Mouse (Mus musculus) gastrocnemius, adult 8-10 months (tissue): ENCODE results near the gene Wnt3a. TPM values are rescaled to one million over a fixed set of nuclear protein-coding genes. Genes with fewer than 3 reads are reported as not detected.
"Not testable (repeated sequence)": the region's sequence is repeated elsewhere in the genome, so short reads cannot be mapped to it uniquely, and the experiment has no call there.

Source experiments
- DNase-seq, 2 experiments: peaks; one replicate each; pipeline ENCODE4 v3.0.0; 2022; ENCODE audit warnings: low spot score in 2 of 2
- total RNA-seq, 4 experiments: library from RNA; stranded (reverse); gene quantifications; 2 replicates each; pipeline ENCODE4 v1.2.4; 2022

The Wnt3a gene
- total RNA-seq, 4 experiments from 2014 or later, result not detected

DNA sequence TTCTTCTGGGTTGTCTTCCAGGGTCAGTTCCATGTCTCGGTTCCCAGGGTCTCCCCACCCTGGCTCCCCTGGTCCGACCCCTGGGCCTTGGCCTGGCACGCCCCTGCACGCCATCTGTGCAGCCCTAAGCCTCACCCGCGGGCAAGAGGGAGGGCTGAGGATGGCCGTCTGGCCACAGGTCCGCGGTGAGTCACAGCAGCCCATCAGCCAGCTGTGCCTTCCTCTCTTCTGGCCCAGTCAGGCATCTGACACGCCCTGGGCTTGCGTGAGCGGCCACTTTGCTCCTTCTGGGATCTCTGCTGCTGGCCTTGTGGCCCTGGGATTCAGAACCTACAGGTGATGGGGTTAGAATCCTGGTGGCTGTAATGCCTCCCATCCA lies 17.6 kb upstream of the Wnt3a start:
- peak in 1 of 2 experiments; percentile 36 for DNase-seq

DNA sequence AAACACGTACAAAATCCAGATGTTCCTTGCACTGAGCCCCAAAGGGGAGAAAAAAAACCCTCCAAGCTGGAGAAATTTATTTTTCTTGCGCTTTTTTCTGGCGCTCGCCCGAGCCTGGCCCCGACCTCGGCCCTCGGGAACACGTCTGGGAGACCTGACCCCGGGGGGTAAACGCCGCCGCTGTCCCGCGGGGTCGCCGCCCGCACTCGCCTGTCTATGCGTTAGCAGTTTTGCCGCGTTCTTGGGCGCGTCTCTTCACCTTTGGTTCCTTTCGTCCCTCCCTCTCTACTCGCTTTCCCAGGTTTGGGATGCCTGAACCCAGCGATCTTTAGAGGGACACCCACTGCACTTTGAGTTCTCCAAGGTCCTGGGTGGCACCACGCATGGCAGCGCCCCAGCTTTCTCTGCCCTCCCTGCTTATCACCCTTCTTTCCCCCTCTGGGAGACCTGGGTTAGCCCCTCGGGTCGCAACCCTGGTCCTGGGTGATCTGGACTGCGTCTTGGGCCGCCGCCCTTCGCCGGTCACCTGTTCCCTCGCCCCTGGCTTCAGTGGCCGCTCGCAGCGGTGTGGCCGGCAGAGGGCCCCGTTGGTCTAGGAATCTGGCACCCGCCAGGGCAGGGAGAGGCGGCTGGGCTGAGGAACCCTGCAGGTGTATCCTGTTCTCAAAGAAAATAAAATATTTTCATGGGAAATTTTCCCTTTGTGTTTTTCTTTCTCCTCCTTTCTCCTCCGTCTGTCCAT lies 17.0 kb upstream of the Wnt3a start:
- DNase-seq, result peak; percentile 78 to 85

DNA sequence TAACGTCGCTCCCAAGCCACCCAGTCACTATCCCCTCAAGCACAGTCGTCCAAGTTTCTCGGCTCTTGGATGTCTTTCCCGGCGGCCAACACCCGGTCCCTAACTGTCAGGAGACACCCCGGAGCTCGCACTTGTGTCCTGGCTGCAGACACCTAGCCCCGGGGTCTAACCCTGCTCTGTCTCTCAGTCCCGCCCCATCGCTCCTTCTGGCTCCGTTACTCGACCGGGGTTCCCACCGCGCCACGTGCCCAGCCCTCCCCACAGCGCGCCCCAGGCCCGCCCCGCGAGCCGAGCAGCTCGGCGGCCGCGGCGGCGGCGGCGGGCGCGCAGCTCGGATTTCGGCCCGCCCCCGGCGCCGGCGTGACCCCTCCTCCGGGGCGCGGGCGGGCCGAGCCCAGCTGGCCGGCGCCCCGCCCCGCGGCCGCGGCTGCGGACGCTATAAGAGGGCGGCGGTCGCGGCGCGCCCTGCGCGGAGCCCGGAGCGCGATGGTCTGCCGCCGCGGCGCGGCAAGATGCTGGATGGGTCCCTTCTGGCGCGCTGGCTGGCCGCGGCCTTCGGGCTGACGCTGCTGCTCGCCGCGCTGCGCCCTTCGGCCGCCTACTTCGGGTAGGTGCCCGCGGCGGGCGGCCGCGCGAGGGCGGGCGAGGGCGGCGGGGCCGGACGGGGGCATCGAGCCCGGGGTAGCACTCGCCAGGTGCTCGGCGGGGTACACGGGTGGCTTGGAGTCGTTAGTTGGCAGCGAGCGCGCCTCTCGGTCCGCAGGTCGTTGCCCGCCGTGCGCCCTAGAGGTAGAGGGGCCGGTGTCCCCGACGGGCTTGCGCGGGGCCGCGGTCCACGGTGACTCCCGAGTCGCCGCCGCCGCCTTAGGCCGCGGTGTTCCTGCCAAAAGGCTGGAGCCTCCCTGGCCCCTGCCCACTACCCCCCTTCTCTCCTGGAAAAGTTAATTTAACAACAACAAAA lies 16.2 kb upstream of the Wnt3a start, which contains the start of gene Wnt9a:
Gene Wnt9a, plus strand, starts transcription at position 468 of the 961 bp plus-strand sequence.
- peak; percentile 53 to 70 for DNase-seq

DNA sequence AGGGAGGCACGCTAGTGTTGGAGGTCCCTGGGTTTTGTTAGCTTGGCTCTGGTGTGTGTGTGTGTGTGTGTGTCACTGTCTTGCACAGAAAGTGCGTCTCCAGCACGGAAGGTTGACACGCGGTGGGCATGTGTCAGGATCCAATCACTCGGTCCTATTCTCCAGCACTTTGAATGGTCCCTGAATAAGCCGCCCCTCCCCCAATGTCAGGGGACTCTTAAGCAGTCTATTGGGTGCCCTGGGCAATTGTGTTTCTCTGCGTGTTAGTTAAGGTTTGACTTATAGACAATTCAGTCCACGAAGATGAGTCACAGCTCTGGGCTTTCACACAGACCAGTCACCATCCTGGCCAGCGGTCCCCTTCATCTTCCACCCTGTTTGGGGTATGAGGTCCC lies 15.3 kb upstream of the Wnt3a start:
- no peak for DNase-seq

DNA sequence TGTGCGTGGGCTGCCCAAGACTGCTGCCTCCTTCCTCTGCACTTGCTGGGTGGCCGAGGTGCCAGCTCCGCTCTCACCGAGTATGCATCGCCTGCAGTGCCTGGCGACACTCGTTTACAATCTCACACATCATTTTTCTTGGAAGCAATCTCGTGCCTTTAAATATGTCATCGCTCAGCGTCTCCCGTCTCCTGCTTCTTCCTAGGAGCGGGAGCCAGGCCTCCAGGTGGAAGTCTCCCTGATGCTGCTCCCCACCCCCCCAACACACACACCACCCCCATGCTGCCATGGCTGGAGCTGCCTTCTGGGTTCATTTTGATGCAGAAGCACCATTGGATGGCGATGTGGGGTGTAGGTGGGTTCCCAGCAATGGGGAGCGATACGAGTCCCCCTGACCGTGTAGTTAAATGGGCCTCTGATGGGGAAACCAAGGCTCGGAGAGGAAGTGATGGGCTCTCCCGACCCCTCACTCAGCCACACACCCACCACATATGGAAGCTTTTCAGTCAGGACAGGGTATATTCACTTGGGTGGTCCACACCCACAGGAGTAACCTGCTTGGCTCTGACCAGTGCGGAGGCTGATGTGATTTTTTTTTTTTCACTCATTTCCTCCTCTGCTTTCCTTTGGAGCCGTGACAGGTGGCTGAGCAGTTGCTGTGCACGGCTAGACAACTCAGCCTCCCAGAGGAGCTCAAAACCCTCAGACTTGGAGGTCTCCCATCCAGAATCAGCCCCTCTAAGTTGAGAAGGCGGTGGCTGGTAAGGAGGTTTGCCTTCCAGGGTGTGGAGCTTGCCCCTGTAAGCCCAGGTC lies 14.7 kb upstream of the Wnt3a start:
- DNase-seq, result no peak

DNA sequence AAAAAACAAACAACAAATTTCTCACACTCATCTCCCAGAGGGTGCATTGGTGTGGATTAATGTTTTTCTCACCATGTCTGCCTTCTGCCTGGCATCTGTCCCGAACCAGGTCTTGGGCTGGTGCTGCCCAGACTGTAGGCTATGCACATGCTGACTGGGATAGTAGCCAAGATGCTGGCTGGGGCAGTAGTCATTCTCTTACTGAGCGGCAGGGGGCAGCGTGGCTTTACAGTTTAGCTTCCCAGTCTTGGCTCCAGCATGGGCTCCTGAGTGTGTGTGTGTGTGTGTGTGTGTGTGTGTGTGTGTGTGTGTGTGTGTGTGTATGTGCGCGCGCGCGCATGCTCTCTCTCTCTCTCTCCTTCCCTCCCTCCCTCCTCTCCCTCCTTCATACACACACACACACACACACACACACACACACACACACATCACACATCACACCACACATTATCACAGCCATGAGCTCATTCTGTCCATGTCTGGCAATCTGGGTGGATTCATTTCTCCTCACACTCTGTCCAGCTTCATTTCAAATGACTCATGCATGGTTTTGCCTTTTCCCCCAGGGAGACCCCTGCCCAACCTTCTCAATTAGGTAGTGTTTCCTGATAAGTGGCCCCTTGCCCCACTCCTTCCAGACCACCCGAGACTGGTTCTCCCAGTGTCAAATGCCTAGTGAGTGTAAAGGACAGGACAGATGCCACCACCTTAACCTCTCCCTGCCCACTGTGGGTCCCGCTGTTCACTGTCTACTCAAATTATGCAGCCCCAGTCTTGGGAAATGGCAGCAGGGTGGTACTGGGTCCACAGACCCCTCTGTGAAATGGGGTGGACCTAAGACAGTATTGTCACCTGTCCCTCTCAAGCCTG lies 12.4 kb upstream of the Wnt3a start:
- peak; percentile 85 to 86 for DNase-seq

DNA sequence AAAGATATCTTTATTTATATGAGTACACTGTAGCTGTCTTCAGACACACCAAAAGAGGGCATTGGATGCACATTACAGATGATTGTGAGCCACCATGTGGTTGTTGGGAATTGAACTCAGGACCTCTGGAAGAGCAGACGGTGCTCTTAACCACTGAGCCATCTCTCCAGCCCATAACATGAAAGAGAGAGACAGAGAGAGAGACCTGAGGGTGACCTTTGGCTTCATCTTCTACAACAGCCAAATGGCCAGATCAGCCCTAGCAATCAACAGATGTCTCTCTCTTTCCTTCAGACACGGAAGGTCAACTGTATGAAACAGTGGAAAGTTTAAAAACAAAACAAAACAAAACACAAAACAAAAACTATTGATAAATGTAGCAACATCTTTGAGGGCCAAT lies 10.5 kb upstream of the Wnt3a start:
- DNase-seq, result not testable (repeated sequence)

DNA sequence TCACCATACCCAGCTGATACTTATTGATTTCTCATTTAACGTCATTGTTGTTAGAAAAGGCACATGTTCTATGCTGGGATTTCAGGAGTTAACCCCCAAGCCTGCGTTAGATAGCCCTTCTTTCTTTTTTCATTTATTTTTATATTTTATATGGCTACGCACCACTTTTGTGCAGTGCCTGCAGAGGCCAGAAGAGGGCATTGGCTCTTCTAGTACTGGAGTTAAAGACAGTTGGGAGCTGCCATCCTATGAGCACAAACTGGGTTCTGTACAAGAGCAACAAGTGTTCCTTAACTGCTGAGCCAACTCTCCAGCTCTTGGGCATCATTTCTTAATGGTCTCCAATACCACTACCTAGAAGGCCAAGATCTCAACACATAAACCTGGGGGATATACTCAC lies 9.6 kb upstream of the Wnt3a start:
- no peak for DNase-seq

DNA sequence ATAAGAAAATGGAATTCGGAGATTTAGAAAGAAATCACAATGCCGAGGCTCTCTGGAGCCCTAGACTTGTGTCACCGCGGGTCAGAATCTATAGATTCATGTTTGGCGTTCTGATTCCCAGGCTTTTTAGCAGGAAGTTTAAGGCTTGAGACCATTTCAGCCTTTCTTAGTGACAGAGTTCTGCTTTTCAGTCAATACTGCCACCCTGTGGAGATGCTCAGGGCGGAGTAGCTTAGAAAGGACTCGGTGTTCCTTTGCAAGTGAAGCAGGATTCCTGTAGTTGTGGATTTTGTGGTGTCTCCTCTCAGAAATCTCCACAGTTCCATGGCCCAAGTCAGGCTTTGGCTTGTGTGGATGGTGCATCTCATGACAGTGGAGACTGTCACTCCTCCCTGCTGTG lies 7.4 kb upstream of the Wnt3a start:
- no peak for DNase-seq

DNA sequence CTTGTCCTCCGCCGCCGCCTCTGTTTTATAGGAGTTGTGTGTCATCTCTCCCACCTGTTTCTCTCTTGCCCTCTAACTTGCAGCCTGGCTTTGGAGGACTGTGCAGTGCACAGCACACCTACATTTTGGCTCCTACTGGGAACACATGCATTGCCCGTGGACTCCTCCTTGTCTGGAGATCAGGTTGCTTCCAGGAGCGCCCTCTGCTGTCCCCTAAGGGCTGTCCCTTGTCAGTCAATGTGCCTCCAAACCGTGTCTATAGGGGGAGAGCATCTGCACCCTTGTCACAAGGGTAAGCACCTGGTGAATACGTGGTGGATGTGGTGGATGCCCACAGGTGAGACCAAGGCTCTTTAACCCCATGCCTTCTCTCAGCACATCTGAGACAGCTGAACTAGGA lies 3.1 kb upstream of the Wnt3a start:
- DNase-seq, result peak in 1 of 2 experiments; percentile 36

DNA sequence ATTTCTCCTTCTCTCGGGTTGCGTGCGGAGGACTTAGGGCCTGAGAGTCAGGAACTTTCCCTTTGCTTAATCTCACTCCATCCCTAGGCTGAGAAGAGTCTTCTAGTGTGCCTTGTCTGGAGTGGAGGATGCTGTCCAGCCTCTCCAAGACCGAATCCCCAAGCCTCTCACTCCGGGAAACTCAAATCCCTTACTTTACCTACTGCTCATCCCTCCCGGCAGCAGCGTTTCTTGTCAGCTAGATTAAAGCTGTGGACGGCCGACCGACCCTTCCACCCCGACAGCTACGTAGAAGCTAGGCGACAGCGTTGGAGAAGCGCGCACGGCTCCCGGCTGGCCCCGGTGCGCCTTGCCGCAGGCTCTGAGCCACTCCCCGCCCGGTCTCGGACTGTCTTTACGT lies 846 bp downstream of the Wnt3a start:
- no peak for DNase-seq

DNA sequence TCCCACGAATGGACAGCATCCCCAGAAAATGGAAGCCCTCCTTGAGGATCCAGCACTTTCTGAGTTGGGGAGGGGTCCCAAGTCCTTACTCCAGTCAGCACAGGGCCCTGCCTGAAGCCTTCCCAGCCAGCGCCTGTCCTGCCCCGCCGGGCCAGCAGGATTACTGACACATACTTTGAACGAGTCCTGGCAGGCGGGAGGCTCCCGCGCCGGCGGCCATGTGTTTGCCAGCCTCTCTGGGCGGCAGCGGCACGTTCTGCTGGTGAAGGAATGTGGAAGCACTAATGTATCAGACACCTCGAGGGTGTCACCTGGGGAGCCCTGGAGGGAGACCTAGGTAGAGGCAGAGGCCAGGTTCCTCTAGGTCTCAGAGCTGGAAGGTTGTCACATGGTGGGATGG lies 6.4 kb downstream of the Wnt3a start:
- DNase-seq, result no peak

DNA sequence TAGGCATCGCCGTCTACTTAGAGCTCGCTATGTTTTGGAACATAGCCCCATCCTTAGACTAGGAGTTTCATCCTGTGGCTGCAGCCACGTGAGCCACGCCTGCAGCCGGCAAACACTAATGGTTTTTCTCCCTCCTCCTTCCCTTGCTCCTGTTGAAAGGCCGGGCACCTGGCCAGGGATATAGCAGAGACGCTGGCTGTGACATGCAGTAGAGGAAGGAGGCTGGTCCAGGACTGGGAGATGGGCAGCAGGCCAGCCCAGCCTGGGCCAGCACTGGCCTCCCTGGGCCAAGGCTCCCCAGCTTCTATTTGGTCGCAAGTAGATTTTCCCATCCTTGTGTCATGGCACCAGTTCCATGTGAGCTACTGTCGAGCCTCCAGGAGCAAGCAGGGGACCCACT lies 7.6 kb downstream of the Wnt3a start:
- DNase-seq, result peak in 1 of 2 experiments; percentile 26

DNA sequence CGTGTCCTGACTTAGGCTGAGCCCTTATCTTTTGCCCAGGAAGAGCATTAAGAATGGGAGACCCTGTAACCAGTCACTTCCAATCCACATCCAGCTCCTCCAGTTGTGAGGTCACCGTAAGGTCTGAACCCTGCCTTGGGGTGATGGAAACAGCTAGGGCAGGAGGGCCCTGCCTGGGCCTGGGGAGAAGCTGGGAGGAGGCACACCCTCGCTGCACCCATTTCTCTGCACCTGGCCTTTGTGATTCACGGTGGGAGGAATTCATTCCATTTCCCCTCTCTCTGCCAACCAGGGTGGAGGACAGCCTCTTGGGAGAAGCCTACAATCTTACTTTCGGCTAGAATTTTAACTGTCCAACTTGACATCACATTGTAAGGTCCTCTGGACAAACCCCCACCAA lies 8.4 kb downstream of the Wnt3a start:
- no peak for DNase-seq

DNA sequence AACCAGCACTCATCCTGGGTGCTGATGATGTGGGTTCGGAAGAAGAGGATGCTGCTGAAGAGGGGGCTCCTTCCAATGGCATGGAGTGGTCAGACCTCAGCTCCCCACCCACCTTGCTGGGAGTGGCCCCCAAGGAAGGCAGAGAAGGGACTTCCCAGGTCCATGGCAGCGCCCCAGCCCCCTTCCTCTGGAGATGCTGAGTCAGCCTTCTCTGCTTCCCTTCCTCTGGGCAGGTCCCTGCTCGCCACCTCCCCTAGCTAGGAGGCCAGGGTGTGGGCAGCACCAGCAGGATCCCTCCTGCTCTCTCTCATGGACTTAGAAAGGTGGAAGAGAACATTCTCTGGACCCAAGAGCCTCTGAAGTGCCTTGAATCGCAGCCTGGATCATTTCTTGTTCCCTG lies 12.5 kb downstream of the Wnt3a start:
- DNase-seq, result no peak

DNA sequence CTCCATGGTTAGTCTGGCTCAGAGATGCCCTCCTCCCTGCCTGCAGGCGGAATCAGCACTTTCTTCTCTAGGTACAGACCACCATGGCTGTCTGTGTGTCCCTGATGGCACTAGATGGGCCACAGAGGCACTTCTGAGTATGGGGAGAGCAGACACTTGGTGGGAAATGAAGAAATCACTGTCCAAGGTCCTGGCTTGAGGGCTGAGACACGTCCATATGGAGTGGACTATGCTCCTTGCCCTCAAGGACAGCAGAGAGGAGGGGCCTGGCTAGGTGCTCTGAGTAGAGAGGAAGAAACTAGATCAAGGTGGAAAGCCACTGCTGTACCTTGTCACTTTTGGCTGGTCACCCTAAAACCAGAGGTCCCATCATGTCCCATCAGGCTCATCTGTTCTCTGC lies 13.7 kb downstream of the Wnt3a start:
- no peak for DNase-seq

DNA sequence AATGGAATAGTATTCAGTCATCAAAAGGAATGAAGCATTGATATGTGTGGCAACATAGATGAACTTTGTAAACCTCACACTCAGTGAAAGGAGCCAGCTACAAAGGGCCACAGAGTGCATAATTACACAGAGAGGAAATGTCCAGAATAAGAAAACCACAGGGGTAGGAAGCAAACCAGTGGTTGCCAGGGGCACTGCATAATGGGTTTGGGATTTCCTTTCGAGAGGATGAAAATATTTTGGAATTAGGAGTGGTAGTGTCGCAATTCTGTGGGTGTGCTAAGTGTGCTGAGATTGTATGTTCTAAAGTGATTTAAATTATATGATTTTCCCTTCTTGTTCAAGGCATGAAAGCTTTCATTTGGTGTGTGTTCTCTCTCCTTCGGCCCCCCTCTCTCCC lies 16.4 kb downstream of the Wnt3a start:
- DNase-seq, result no peak

DNA sequence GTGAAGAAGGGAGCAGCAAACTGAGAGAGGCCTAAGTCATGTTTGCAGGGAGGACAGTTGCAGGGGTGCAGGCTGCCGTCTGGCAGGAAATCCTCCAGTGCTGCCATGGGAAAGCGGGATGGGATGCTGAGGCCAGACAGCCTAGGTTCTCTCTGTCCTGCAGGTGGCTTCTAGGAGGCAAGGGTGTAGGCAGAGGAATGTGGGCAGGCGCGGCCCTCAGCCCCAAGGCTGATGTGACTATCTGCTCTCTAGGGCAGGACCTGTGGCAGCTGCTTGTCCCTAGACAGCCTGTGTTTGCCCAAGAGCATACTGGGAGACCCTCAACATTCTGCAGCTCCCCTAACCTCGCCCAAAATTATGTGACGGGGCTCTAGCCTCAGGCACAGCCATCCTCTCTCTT lies 23.8 kb downstream of the Wnt3a start:
- no peak for DNase-seq

DNA sequence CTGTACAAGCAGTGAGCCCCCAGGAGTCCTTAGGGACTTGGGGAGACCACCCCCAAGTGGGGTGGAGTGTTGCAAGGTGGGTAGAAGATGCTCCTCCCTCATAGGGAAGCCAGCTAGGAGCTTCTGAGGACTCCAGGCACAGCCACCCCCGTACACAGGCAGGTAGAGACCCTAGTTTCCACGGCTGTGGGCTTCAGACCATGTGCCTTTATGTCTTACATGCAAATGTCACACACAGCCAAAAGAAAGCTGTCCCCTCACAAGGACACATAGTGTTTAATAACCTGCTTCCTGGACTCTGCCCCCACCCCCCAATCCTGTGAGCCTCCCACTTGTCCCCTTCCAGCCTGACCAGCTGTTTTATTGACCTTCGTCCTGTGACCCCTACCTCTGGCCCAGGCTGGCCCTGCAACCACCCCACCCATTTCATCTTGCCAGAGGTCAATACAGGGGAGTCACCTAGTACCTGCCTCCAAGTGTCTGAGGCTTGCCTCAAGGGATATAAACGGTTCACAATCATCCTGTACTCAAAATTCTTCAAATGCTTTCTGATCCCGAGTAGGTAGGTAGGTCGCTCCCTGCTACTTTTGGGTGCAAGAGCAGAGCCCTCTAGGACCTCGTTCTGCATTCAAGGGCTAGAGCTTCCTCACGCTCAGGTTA lies 25.3 kb downstream of the Wnt3a start:
- DNase-seq, result no peak

DNA sequence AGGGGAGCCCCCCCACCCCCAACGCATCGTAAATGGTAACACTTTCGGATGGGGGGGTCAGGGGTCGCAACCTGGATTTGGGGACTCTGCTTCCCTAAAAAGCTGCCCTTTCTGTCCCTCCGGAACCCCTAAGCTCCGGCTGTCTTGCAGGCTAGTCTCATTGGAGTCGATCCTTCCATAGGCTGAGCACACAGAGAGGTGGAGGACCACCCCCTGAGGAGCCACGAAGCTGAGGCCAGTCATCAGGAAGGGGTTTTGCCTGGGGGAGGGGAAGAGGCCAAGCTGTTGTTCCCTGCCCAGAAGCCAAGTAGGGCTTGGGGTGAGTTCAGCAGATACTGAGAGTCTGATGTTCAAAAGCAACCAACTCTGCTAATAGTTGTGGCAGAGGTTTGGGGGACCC lies 26.0 kb downstream of the Wnt3a start:
- no peak for DNase-seq
